Mouse (Mus musculus) cerebellum, adult 2 months (tissue): ENCODE measurements around the gene Zfp787. TPM values are rescaled to one million over a fixed set of nuclear protein-coding genes. Genes with fewer than 3 reads are reported as not detected.

Experiments
- DNase-seq, 2 experiments: peaks; one replicate each; pipeline ENCODE4 v3.0.0; 2021
- H3K27ac ChIP-seq: fragments of 200-500 bp; 2 replicates; pipeline ENCODE4 v1.5.1; 2012; ENCODE audit warnings: low read length, control low read depth, inconsistent platforms; ENCODE audit not compliant: insufficient read depth
- H3K27me3 ChIP-seq: fragments of 200-500 bp; 2 replicates; pipeline ENCODE4 v1.6.1; 2012; ENCODE audit warnings: inconsistent platforms, mild to moderate bottlenecking, low read length, moderate library complexity; ENCODE audit not compliant: control insufficient read depth, insufficient read depth
- H3K4me1 ChIP-seq: fragments of 200-500 bp; 2 replicates; pipeline ENCODE4 v1.6.1; 2011; ENCODE audit warnings: low read length; ENCODE audit not compliant: control insufficient read depth, insufficient read depth
- H3K4me3 ChIP-seq: fragments of 200-500 bp; replicated peaks from 2 replicates; pipeline ENCODE3; 2011; ENCODE audit warnings: mild to moderate bottlenecking, low read depth, low read length, control low read depth; ENCODE audit not compliant: insufficient read depth
- CTCF ChIP-seq: fragments of 200-500 bp; IDR thresholded peaks from 2 replicates; pipeline ENCODE4 v1.5.1; 2011; ENCODE audit warnings: low read depth, mild to moderate bottlenecking, control low read depth, low read length, moderate library complexity, borderline replicate concordance; ENCODE audit not compliant: insufficient read depth
- POLR2A ChIP-seq: fragments of 200-500 bp; IDR thresholded peaks from 2 replicates; pipeline ENCODE4 v1.6.1; 2011; ENCODE audit warnings: low read length, control low read depth, borderline replicate concordance; ENCODE audit not compliant: insufficient read depth
- WGBS: fragments of 180-500 bp; shearing (Covaris S2); methylation state at CpG from one replicate; pipeline ENCODE4 v1.1.7; 2018; 5-methylcytosine and 5-hydroxymethylcytosine counted together
- polyA plus RNA-seq: library from polyadenylated mRNA; depleted of rRNA; stranded (reverse); fragments of >200 nt; gene quantifications from 2 replicates; pipeline ENCODE4 v1.2.3, GENCODE M21; 2012

The Zfp787 gene
- polyA plus RNA-seq, 1 experiment: 45.9 TPM

DNA sequence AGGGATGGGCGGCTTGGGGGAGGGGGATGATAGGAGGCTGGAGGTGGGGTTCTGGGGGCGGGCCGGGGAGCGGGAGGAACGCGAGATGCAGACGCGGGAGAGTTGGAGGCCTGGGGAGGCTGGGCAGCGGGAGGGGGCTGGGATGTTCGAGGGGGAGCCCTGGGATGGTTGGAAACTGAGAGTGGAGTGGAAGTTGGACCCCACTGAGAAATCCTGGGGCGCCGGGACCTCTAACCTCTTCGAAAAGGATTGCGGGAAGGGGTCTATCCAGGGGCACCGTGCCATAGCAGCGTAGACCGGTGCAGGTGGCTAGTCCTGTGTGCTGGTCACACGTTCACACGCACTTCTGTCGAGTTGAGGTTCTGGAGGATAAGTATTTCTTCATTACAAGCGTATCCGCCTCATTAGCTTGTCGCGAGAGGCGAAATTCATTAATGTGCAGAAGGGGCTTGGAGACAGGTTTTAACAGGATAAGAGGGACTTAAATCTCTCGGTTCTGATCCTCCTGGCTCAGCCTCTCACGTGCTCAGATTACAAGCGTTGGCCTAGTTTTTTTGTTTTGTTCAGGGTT is 17.0 kb upstream of the Zfp787 start:
- TF ChIP-seq POLR2A (no peak), CTCF (no peak)
- WGBS: under 1% methylated on average over 27 of the region's 28 CpGs
- peak in 1 of 2 experiments; percentile 59 for DNase-seq
- Histone ChIP-seq H3K27me3 (no peaks in the 10 kb centered on the region), H3K27ac (peak overlapping the region; percentile 23), H3K4me3 (peak overlapping the region; percentile 92), H3K4me1 (peaks cover 4% of the 10 kb centered on the region; the same call in 1 of the 2 replicates)

DNA sequence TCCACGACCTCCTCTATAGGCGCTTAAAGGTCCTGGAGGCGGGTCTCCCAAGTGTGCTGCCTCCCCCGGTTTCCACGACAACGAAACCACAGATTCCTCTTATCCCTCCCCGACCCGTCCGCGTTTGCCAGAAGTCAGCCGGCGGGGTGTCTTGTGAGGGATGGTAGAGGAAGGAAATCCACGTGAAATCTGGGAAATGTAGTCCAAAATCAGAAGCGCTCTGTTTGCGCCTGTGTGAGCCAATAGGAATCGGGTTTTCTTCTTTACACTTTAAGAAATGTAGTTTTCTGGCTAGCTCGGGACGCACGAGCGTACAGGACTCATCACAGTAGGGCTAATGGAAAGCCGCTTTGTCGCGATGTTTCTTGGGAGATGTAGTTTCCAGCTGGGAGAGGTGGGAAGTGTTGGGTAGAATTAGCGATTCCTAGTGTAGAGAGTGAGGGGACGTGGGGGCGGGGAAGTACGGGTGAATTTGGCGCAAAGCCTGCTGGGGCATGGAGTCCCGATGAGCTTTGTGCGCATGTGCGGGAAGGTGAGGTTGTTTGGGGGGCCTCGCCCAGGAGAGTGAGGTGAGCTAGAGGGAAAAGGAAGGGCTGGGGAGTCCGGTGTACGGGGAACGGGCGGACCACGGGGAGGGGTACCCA is 16.3 kb upstream of the Zfp787 start, which contains the start of gene Zfp444:
Gene Zfp444 (plus strand): TSS at position 221 of the 644 bp plus-strand sequence.
- TF ChIP-seq POLR2A: peak; percentile 74; the same call in 1 of the 2 replicates
- TF ChIP-seq CTCF: no peak
- H3K27ac ChIP-seq: peak within 1 kb of the TSS; percentile 80
- H3K4me3 ChIP-seq: peak within 1 kb of the TSS; percentile 92
- peak; percentile 98 for DNase-seq
- H3K27me3 ChIP-seq: no peaks in the 10 kb centered on the region
- WGBS: 1% methylated on average over 37 of the region's 37 CpGs
- peaks cover 4% of the 10 kb centered on the region; the same call in 1 of the 2 replicates for H3K4me1 ChIP-seq

DNA sequence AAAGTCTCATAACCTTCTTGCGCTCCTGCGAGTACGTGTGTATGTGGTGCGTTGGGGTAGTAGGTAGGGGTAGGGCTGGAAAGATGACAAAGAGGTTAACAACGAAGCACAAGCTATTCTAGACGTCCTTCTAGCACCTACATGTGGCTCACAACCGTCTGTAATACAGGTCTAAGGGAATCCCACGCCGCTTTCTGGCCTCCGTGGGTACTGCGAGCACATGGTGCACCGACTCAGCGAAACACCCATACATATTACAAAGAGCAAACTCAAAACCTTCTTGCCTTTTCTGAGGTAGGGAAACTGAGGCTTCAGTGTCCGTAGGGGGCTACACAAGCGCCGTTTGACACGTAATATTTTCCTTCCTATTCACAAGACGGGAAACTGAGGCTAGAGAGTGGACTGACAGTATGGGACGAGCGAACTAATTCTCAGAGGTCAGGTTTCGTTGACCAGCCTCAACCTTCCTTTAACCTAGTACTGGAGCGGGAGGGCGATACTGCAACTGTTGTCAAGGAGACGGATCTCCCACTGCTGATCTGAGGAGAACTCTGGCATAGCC is 15.7 kb upstream of the Zfp787 start:
- DNase-seq: peak; percentile 67 to 68
- Histone ChIP-seq H3K4me1 (peaks cover 4% of the 10 kb centered on the region; the same call in 1 of the 2 replicates), H3K27me3 (no peaks in the 10 kb centered on the region), H3K4me3 (peak overlapping the region; percentile 92), H3K27ac (peak overlapping the region; percentile 80)
- TF ChIP-seq POLR2A: no peak
- peak; percentile 56 for TF ChIP-seq CTCF
- WGBS: under 1% methylated on average over 24 of the region's 24 CpGs

DNA sequence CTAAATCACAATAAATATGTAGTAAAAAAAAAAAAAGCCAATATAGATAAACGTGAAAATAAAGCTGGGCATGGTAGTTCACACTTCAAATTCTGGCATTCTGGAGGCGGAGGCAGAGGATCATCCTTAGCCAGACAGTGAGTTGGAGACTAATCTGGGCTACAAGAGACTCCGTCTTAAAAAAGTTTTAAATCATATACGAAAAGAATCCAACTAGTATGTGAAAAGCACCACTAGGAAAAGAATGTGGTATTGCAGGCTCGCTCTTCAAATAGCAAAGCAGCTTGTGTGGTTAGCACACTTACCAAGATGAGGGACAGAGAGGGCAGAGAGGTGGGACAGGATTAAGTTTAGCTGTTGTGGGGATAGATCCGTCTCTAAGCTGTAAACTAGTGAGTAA is 15.1 kb upstream of the Zfp787 start:
- no peak overlapping the region for H3K4me3 ChIP-seq
- H3K27me3 ChIP-seq: no peaks in the 10 kb centered on the region
- H3K27ac ChIP-seq: no peak overlapping the region
- TF ChIP-seq CTCF: no peak
- no peak for TF ChIP-seq POLR2A
- no peak for DNase-seq
- H3K4me1 ChIP-seq: peaks cover 4% of the 10 kb centered on the region; the same call in 1 of the 2 replicates
- WGBS: 53% methylated on average over 6 of the region's 6 CpGs

DNA sequence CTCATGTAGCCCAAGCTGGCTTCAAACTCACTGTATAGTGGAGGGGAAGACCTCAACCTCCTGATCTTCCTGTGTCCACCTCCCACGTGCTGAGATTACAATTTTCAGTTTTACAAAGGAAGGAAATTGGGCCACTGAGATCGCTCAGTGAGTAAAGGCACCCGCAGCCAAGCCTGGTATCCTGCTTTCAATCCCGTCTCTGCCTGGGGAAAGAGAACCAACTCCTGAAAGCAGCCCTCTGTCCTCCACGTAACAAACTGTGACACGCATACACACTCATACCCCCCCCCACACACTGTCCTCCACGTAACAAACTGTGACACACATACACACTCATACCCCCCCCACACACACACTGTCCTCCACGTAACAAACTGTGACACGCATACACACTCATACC is 14.6 kb upstream of the Zfp787 start:
- WGBS: 86% methylated on average over 9 of the region's 9 CpGs
- H3K27ac ChIP-seq: no peak overlapping the region
- H3K4me1 ChIP-seq: peaks cover 4% of the 10 kb centered on the region; the same call in 1 of the 2 replicates
- TF ChIP-seq POLR2A (no peak), CTCF (no peak)
- H3K4me3 ChIP-seq: no peak overlapping the region
- no peaks in the 10 kb centered on the region for H3K27me3 ChIP-seq
- DNase-seq: no peak

DNA sequence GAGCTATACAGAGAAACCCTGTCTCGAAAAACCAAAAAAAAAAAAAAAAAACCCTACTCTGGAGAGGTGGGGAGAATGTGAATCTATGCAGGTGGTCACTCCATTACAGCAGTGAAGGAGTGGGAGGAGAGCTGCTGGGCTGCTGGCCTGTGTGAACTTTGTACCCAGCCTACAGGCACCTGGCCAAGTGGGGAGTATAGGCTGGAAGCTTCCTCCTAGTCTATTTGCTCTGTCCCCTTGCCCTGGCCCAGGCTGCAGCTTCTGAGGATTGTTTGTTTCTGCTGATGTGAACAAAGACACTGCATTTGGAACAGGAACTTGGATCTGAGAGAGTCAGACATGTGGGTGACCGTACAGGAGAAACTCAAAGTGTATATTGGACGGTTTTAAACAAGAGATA is 13.6 kb upstream of the Zfp787 start:
- TF ChIP-seq CTCF: no peak
- TF ChIP-seq POLR2A: no peak
- H3K27ac ChIP-seq: no peak overlapping the region
- no peak for DNase-seq
- H3K4me3 ChIP-seq: no peak overlapping the region
- WGBS: 63% methylated on average over 3 of the region's 3 CpGs
- peaks cover 4% of the 10 kb centered on the region; the same call in 1 of the 2 replicates for H3K4me1 ChIP-seq
- H3K27me3 ChIP-seq: no peaks in the 10 kb centered on the region

DNA sequence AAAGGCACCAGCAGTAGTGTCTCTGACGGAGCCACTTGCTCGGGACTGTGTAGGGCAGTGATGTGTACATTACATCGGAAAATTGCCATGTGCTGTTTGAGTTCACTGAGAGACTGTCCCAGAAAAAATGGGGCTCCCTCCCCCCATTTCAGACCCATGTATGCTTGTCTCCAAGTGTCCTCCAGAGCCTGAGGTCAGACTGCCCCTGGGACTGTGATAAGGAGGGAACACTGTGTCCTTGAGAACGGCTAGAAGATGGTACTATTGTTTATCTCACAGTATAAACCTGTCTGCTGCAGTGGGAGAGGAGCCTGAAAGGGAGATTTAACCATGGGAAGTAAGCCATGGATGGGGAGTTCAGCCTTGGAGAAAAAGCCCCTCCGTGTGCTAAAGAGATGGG is 8.9 kb upstream of the Zfp787 start:
- TF ChIP-seq CTCF: no peak
- no peak for TF ChIP-seq POLR2A

More for the DNA sequence above, 8.9 kb upstream of the Zfp787 start:
- Histone ChIP-seq H3K4me3 (no peak overlapping the region), H3K27me3 (no peaks in the 10 kb centered on the region), H3K27ac (no peak overlapping the region), H3K4me1 (no peaks in the 10 kb centered on the region)
- WGBS: 69% methylated on average over 5 of the region's 5 CpGs
- DNase-seq: no peak
